31 mouse cellular contexts compared by ENCODE assay signal in the genomic region with DNA sequence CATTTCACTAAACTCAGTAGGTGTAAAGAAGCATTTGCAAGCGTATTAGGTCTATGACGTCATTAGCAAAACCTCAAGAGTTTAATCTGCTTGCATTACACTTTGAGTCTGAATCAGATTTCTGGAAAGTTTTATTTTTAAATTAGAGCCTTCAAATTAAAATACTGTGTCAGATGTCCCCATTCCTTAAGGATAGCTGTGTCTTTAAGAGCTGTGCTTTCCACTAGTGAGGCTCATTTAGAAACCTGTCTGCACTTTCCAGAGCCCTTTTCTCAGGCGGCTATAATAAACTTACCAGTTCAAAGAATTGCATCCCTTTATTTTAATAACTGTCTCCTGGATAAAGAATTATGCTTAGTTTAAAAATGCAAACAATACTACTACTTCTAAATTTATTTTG.
DNase-seq lines count a peak whose midpoint lies in the region; ATAC-seq and TF ChIP-seq lines count a peak whose summit lies in the region.
"Had no signal": no experiment of that assay in that cellular context is flagged by ENCODE, and none has a peak within 500 bp of the region (broad histone marks: within the 10 kb centered on the region; RNA-seq: fewer than 3 reads in every experiment).

No protein-coding gene starts in this region.

- TF ChIP-seq CTCF in brain, embryonic 14.5 days (IDR thresholded peaks at IDR 0.05; ENCODE audit: borderline replicate concordance, extremely low read depth, insufficient read depth, insufficient read length), result no peak
- no peak for TF ChIP-seq CTCF in left cerebral cortex, adult 2 months (IDR thresholded peaks at IDR 0.05)

- no peak for DNase-seq in forebrain, embryonic 10.5 days (ENCODE audit: extremely low spot score, low spot score)
- DNase-seq in brain, embryonic 14.5 days (ENCODE audit: low read depth), result peak; percentile 73
- DNase-seq in forebrain, embryonic 14.5 days (ENCODE audit: low spot score), result peak; percentile 51
- DNase-seq in left cerebral cortex, adult 2 months (ENCODE audit: extremely low spot score in 1 of 2, low spot score in 2 of 2), result no peak
- DNase-seq in c-Kit-positive CD71-positive TER-119-positive erythroid progenitor cells, embryonic 14.5 days (ENCODE audit: low spot score), result no peak
- DNase-seq: adrenal gland, postnatal 10 days; adrenal gland, postnatal 36 days; B cell, adult 2 months; cerebellum, adult 11-12 months; cerebellum, adult 8-10 months; cerebellum, postnatal 10 days; cerebellum, postnatal 36 days; embryo, embryonic 11 days; gastrocnemius, postnatal 36 days; heart, adult 2 months; heart, postnatal 14 days; heart, postnatal 4 days; kidney, adult 18-20 months had no signal

- H3K4me1 ChIP-seq in forebrain, embryonic 12.5 days, result peaks cover 16% of the 10 kb centered on the region; the same call in 1 of the 2 replicates
- peaks cover 39% of the 10 kb centered on the region for H3K4me1 ChIP-seq in forebrain, embryonic 10.5 days
- H3K4me1 ChIP-seq in forebrain, embryonic 14.5 days (ENCODE audit: control insufficient read depth, insufficient read depth, low read length), result peaks cover 13% of the 10 kb centered on the region; the same call in 1 of the 2 replicates
- H3K4me1 ChIP-seq: embryonic facial prominence, embryonic 10.5 days; embryonic facial prominence, embryonic 13.5 days; heart, embryonic 10.5 days; heart, embryonic 13.5 days had no signal

- WGBS in forebrain, embryonic 12.5 days, result 28% methylated on average over 3 of the region's 3 CpGs
- WGBS in forebrain, embryonic 10.5 days, result 60% methylated on average over 3 of the region's 3 CpGs
- 13% methylated on average over 3 of the region's 3 CpGs for WGBS in forebrain, embryonic 14.5 days

- H3K9me3 ChIP-seq in forebrain, embryonic 12.5 days, result no peaks in the 10 kb centered on the region
- no peaks in the 10 kb centered on the region for H3K9me3 ChIP-seq in forebrain, embryonic 10.5 days
- no peaks in the 10 kb centered on the region for H3K9me3 ChIP-seq in forebrain, embryonic 14.5 days (replicated peaks; ENCODE audit: control insufficient read depth, low read length)
- H3K9me3 ChIP-seq: embryonic facial prominence, embryonic 10.5 days; embryonic facial prominence, embryonic 13.5 days; G1E; heart, embryonic 10.5 days; heart, embryonic 13.5 days had no signal

- H3K4me2 ChIP-seq in forebrain, embryonic 12.5 days, result 0 out of 2 replicates have a peak overlapping the region, but pooled peaks have one; percentile 13
- no peak overlapping the region for H3K4me2 ChIP-seq in forebrain, embryonic 14.5 days (ENCODE audit: low read length)
- H3K4me2 ChIP-seq: embryonic facial prominence, embryonic 13.5 days; heart, embryonic 13.5 days; hindbrain, embryonic 14.5 days had no signal

- ATAC-seq in forebrain, embryonic 12.5 days (ENCODE audit: low FRiP score), result peak; percentile 67
- ATAC-seq in forebrain, embryonic 14.5 days, result peak; percentile 76
- ATAC-seq: inflammation-experienced regulatory T-cells, adult 6 months; intestine, embryonic 16.5 days; Patski had no signal

- H3K27me3 ChIP-seq in forebrain, embryonic 12.5 days, result no peaks in the 10 kb centered on the region
- H3K27me3 ChIP-seq in forebrain, embryonic 10.5 days (ENCODE audit: poor library complexity, severe bottlenecking), result peaks cover 22% of the 10 kb centered on the region; the same call in 1 of the 2 replicates
- no peaks in the 10 kb centered on the region for H3K27me3 ChIP-seq in forebrain, embryonic 14.5 days (replicated peaks; ENCODE audit: control insufficient read depth, insufficient read depth, low read length)
- H3K27me3 ChIP-seq: CH12.LX; embryonic facial prominence, embryonic 13.5 days; heart, embryonic 13.5 days had no signal

- no peak overlapping the region for H3K27ac ChIP-seq in forebrain, embryonic 12.5 days
- no peak overlapping the region for H3K27ac ChIP-seq in forebrain, embryonic 10.5 days
- H3K27ac ChIP-seq in forebrain, embryonic 14.5 days (ENCODE audit: low read depth, low read length), result no peak overlapping the region
- H3K27ac ChIP-seq in left cerebral cortex, adult 2 months, result no peak overlapping the region
- H3K27ac ChIP-seq: embryonic facial prominence, embryonic 10.5 days; embryonic facial prominence, embryonic 13.5 days; heart, adult 2 months; heart, embryonic 10.5 days; heart, embryonic 13.5 days; hindbrain, embryonic 14.5 days; hindbrain, postnatal 0 days had no signal

- intact Hi-C loops in left cerebral cortex, adult 2 months (cut with DNase I), result no loop called here

- H3K36me3 ChIP-seq in forebrain, embryonic 12.5 days (replicated peaks), result no peaks in the 10 kb centered on the region
- no peaks in the 10 kb centered on the region for H3K36me3 ChIP-seq in forebrain, embryonic 10.5 days (replicated peaks)
- no peaks in the 10 kb centered on the region for H3K36me3 ChIP-seq in forebrain, embryonic 14.5 days (ENCODE audit: control insufficient read depth, insufficient read depth, low read length)
- H3K36me3 ChIP-seq: embryonic facial prominence, embryonic 10.5 days; embryonic facial prominence, embryonic 13.5 days; G1E; heart, embryonic 10.5 days; heart, embryonic 13.5 days had no signal

- no peak overlapping the region for H3K9ac ChIP-seq in forebrain, embryonic 12.5 days
- H3K9ac ChIP-seq in forebrain, embryonic 14.5 days (ENCODE audit: low read length), result no peak overlapping the region
- H3K9ac ChIP-seq: embryonic facial prominence, embryonic 13.5 days; heart, embryonic 13.5 days; hindbrain, embryonic 14.5 days had no signal

- H3K4me3 ChIP-seq in forebrain, embryonic 12.5 days (replicated peaks), result no peak overlapping the region
- H3K4me3 ChIP-seq in forebrain, embryonic 10.5 days, result no peak overlapping the region
- no peak overlapping the region for H3K4me3 ChIP-seq in forebrain, embryonic 14.5 days (ENCODE audit: low read depth, low read length)
- no peak overlapping the region for H3K4me3 ChIP-seq in left cerebral cortex, adult 2 months
- H3K4me3 ChIP-seq: embryonic facial prominence, embryonic 10.5 days; embryonic facial prominence, embryonic 13.5 days; erythroblast, embryonic 14.5 days; heart, adult 2 months; heart, embryonic 10.5 days; heart, embryonic 13.5 days had no signal

- TF ChIP-seq POLR2A in brain, embryonic 14.5 days (IDR thresholded peaks at IDR 0.05; ENCODE audit: borderline replicate concordance, extremely low read depth, insufficient read depth, insufficient read length, poor library complexity, severe bottlenecking), result no peak

Comparison
In these comparisons a context has a peak if more than half of its experiments do, and no peak if none do; other contexts are left out.
1. DNase-seq: peak in brain, embryonic 14.5 days (single experiment) and forebrain, embryonic 14.5 days (single experiment); none in forebrain, embryonic 10.5 days (single experiment), left cerebral cortex, adult 2 months (0 of 2) and c-Kit-positive CD71-positive TER-119-positive erythroid progenitor cells, embryonic 14.5 days (single experiment).